8 mouse cellular contexts compared by ENCODE assay signal in the genomic region with DNA sequence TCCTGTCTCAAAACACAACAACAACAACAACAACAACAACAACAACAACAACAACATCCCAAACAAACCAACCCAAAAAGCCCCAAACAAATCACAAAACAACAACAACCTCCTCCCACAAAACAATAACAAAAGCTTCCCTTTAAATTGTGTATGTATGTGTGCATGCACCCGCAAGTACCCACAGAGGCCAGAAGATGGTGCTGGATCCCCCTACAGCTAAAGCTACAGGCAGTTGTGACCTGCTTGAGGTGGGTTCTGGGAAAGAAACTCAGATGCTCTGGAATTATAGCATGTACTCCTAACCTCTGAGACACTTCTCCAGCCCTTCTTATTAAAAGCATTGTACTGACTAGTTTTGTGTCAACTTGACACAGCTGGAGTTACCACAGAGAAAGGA. TPM values are rescaled to one million over a fixed set of nuclear protein-coding genes. Genes with fewer than 3 reads are reported as not detected.
DNase-seq lines count a peak whose midpoint lies in the region; ATAC-seq and TF ChIP-seq lines count a peak whose summit lies in the region.

No protein-coding gene starts in this region.

- no peak overlapping the region for H3K9ac ChIP-seq in embryonic facial prominence, embryonic 11.5 days (replicated peaks; ENCODE audit: low read length)

- no peak for DNase-seq in left cerebral cortex, adult 2 months (ENCODE audit: extremely low spot score in 1 of 2, low spot score in 2 of 2)
- no peak for DNase-seq in left cerebral cortex, postnatal 25 days (ENCODE audit: low spot score in 2 of 2)
- DNase-seq in MEL-GATA-1-ER (ENCODE audit: extremely low read depth, low read depth): peak; percentile 89
- peak; percentile 66 for DNase-seq in embryonic facial prominence, embryonic 11.5 days (ENCODE audit: low spot score)
- no peak for DNase-seq in ovary, postnatal 36 days (ENCODE audit: low spot score)
- no peak for DNase-seq in ovary, adult 18-20 months (ENCODE audit: low spot score)
- no peak for DNase-seq in urinary bladder, adult 18-20 months (ENCODE audit: low spot score in 2 of 2)

- ATAC-seq in embryonic facial prominence, embryonic 11.5 days (replicated peaks; ENCODE audit: insufficient number of reproducible peaks, low FRiP score, low TSS enrichment, low read depth): no peak
- peak; percentile 88 for ATAC-seq in megakaryocyte-erythroid progenitor cell, adult 5-6 weeks (replicated peaks; ENCODE audit: low FRiP score, low TSS enrichment, poor library complexity, severe bottlenecking)

- no peaks in the 10 kb centered on the region for H3K9me3 ChIP-seq in embryonic facial prominence, embryonic 11.5 days (replicated peaks; ENCODE audit: control insufficient read depth, low read length)

- H3K4me2 ChIP-seq in embryonic facial prominence, embryonic 11.5 days (ENCODE audit: low read depth, low read length): no peak overlapping the region

- WGBS in embryonic facial prominence, embryonic 11.5 days: 79% methylated on average over 1 of the region's 1 CpGs

- no peak overlapping the region for H3K27ac ChIP-seq in left cerebral cortex, adult 2 months
- no peak overlapping the region for H3K27ac ChIP-seq in embryonic facial prominence, embryonic 11.5 days (replicated peaks; ENCODE audit: low read depth, low read length)

- intact Hi-C loops in left cerebral cortex, adult 2 months (cut with DNase I): no loop called here
- intact Hi-C loops in left cerebral cortex, postnatal 25 days (cut with DNase I): loop anchor here (5.0 kb wide), 1 partner anchor 66 kb away; no protein-coding TSS in a partner anchor

- H3K36me3 ChIP-seq in embryonic facial prominence, embryonic 11.5 days (replicated peaks; ENCODE audit: control insufficient read depth, insufficient read depth, low read depth, low read length): no peaks in the 10 kb centered on the region

- H3K4me3 ChIP-seq in left cerebral cortex, adult 2 months: no peak overlapping the region
- no peak overlapping the region for H3K4me3 ChIP-seq in embryonic facial prominence, embryonic 11.5 days (ENCODE audit: low read depth, low read length)

- no peaks in the 10 kb centered on the region for H3K27me3 ChIP-seq in embryonic facial prominence, embryonic 11.5 days (ENCODE audit: control insufficient read depth, insufficient read depth, low read length)

- no peaks in the 10 kb centered on the region for H3K4me1 ChIP-seq in embryonic facial prominence, embryonic 11.5 days (ENCODE audit: control insufficient read depth, insufficient read depth, low read length)

- peak; percentile 64 for TF ChIP-seq CTCF in left cerebral cortex, adult 2 months (IDR thresholded peaks at IDR 0.05)

RNA-seq across cellular contexts. Expression of gene Vps45, which starts 22.7 kb away (rescaled TPM):
- 10 to 100 TPM; 38.3 to 45.9 TPM for total RNA-seq in left cerebral cortex, adult 2 months (2021)
- total RNA-seq in left cerebral cortex, postnatal 25 days (2021): 10 to 100 TPM; 41.8 to 47.1 TPM
- 20.7 and 21.3 TPM in 2 replicates for polyA plus RNA-seq in embryonic facial prominence, embryonic 11.5 days (2014; fragmentation: Nextera tagmentation; extraction: Ambion mirVana)
- 29.7 and 38.8 TPM in 2 replicates for total RNA-seq in megakaryocyte-erythroid progenitor cell, adult 5-6 weeks (2014; fragmentation: Nextera tagmentation)
- total RNA-seq in megakaryocyte-erythroid progenitor cell, adult 5-6 weeks (2017): 13.4 and 16.6 TPM in 2 replicates

RNA-seq across cellular contexts. Expression of gene Otud7b, which starts 23.3 kb away (rescaled TPM):
- 10 to 100 TPM; 33.3 to 33.4 TPM for total RNA-seq in left cerebral cortex, adult 2 months (2021)
- total RNA-seq in left cerebral cortex, postnatal 25 days (2021): 10 to 100 TPM; 24.6 to 27.7 TPM
- polyA plus RNA-seq in embryonic facial prominence, embryonic 11.5 days (2014; fragmentation: Nextera tagmentation; extraction: Ambion mirVana): 10.7 and 12.1 TPM in 2 replicates
- total RNA-seq in megakaryocyte-erythroid progenitor cell, adult 5-6 weeks (2014; fragmentation: Nextera tagmentation): 9.7 and 12.3 TPM in 2 replicates
- 11.7 and 15.5 TPM in 2 replicates for total RNA-seq in megakaryocyte-erythroid progenitor cell, adult 5-6 weeks (2017)

Comparison
In these comparisons a context has a peak if more than half of its experiments do, and no peak if none do; other contexts are left out.
1. DNase-seq: peak in MEL-GATA-1-ER (single experiment) and embryonic facial prominence, embryonic 11.5 days (single experiment); none in left cerebral cortex, adult 2 months (0 of 2), left cerebral cortex, postnatal 25 days (0 of 2), ovary, postnatal 36 days (single experiment), ovary, adult 18-20 months (single experiment) and urinary bladder, adult 18-20 months (0 of 2).